Mouse (Mus musculus) left cerebral cortex, postnatal 25 days (tissue): ENCODE data around the gene Nfyc. TPM values are rescaled to one million over a fixed set of nuclear protein-coding genes. Genes with fewer than 3 reads are reported as not detected.

Source experiments
- DNase-seq, 2 experiments: peaks; one replicate each; pipeline ENCODE4 v3.0.0; 2022; ENCODE audit warnings: low spot score in 2 of 2, mixed read lengths in 1 of 2
- intact Hi-C: fragments of 180-260 bp; cut with DNase I; formaldehyde crosslinking; loops from one replicate; pipeline ENCODE4 v1.15.1; 2025
- total RNA-seq, 2 experiments: library from RNA; stranded (reverse); gene quantifications; 2 replicates each; pipeline ENCODE4 v1.2.3; 2021

Gene Nfyc
- total RNA-seq, 2 experiments from 2014 or later, result 44.0 to 47.9 TPM

DNA sequence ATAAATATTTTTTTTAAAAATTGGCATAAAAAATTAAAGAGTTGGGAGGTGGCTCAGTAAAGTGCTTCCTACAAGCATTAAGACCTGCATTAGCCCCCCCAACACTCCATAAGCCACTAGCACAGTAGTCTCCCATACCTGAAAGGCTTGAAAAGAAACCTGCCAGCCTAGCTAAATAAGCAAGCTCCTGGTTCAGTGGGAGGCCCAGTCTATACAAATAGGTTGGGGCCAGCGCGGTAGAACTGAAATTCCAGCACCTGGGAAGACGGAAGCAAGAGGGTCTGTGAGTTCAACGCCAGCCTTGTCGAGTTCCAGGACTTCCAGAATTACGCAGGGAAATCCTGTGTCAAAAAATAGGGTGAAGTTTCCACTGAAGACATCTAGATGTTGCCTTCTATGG, 5.0 kb downstream of the Nfyc start:
- intact Hi-C loops, result no loop called here
- no peak for DNase-seq

DNA sequence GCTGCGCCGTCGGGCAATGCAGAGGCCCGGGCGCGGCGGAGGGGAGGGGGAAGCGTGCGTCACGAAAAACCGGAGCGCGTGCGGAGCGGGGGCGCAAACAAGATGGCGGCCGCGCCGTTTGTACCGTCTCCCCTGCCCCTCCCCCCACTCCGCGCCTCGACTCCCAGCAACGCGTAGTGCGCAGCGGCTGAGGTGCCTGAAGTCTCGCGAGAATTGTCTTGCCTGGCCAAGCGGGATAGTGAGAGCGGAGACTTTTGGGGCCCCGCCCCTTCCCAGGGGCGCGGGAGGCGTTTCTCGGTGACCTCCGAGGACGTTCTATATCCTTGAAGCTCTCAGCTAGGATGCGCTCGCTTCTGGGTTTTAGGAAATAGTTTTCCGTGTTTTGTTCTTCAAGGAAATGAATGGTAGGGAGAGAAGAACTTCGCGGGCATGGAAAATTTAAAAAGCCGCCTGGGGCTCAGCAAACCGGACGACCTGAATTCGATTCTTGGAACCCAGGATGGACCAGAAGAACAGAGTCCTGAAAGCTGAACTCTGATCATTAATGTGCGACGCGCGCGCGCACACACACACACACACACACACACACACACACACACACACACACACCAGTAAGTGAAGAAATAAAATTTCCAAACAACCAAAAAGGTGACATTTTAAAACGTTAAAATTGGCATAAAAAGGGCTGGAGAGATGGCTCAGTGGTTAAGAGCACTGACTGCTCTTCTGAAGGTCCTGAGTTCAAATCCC, 5.6 kb downstream of the Nfyc start:
- intact Hi-C loops, result no loop called here
- DNase-seq, result peak; percentile 96 to 98

- intact Hi-C loops, result no loop called here
- peak; percentile 95 to 96 for DNase-seq
Measured at GRCm38 (mm10) chr4:120825100-120825553, 6.2 kb downstream of the Nfyc start.

DNA sequence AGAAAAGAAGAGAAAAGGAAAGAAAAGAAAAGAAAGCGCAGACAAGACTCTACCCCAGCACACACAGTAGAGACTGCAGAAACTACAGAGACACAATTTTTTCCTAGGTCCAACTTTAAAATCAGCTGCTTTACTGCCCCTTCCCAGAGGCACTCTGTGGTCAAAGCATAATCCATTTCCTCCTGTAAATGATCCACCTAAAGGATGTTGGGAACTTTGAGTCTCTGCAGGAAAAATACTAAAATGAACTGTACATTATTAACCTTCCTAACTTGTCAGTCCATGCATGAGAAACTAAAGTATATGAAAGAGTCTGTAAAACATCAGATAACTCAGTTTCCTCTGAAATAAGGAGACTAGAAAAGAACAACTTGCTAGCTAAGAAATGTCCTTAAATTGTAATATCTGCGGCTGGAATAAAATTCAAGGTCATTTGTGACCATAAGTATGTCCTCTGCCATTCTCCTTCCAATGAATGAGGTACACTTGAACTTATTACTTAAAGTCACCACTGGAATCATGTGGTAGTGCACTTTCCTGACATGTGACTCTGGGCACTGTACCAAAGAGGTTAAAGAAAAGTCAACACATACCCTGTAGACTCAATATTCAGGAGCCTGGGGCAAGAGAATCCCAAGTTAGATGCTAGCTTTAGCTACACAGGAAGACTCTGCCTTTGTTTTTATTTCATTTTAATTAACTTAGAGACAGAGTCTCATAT, 9.0 kb downstream of the Nfyc start:
- DNase-seq, result no peak
- intact Hi-C loops, result no loop called here

GRCm38 (mm10) chr4:120819871-120820270, 11.5 kb downstream of the Nfyc start:
- no peak for DNase-seq
- intact Hi-C loops, result no loop called here

- no peak for DNase-seq
- intact Hi-C loops, result no loop called here
Measured at GRCm38 (mm10) chr4:120819296-120819695, 12.1 kb downstream of the Nfyc start.

- no peak for DNase-seq
- intact Hi-C loops, result no loop called here
Measured at GRCm38 (mm10) chr4:120817951-120818350, 13.4 kb downstream of the Nfyc start.

- no peak for DNase-seq
- intact Hi-C loops, result no loop called here
Measured at GRCm38 (mm10) chr4:120817002-120817774, 14.2 kb downstream of the Nfyc start.

DNA sequence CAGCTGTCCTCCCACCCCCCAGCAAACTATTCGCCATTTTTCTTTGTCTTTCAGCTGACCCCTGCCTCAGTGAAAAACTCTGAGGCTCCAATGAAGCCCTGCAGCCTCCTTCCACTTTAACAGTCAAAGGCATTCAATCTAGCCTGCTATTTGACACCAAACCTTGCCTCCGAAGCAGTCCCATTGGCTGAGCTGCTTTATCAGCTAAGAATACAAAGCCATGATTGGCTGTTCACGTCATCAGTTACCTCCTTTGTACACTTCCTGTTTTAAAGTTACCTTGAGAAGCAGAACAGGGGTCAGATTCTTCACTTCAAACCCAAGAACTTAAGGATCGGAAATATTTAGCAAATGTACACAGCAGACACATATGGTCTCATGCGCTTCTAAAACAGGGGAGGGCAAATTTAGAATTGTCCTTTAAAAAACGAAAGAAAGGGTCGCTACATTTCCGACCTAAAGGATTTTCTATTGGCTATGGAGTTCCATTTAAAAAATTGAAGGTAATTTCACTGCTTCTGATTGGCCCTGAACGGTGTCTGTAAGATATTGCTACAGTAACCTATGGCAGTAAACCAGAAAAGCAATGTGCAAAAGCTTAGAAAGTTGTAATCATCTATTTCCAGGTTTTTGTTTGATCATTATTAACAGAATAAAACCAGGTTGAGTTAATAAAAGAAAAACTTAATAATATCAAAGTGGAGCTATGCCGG, 15.6 kb downstream of the Nfyc start:
- intact Hi-C loops, result no loop called here
- peak; percentile 85 to 97 for DNase-seq

DNA sequence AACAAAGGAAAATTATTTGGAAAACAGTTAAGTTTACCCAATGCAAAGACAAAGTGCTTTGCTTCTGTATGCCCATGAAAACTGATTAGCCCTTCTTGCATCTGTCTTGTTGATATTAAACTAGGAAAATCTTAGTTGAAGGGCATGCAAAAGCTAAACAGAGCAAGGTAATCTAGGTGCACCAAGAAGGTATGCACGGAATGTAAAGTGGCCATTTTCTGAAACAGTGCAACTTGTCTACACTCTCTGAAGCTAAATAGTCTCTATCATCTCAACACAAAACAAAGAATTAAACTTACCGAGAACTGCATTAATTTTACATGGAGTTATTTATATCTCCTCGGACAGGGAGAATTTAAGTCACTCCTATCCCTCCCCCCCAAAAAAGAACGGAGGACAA, 16.2 kb downstream of the Nfyc start:
- DNase-seq, result no peak
- intact Hi-C loops, result no loop called here

DNA sequence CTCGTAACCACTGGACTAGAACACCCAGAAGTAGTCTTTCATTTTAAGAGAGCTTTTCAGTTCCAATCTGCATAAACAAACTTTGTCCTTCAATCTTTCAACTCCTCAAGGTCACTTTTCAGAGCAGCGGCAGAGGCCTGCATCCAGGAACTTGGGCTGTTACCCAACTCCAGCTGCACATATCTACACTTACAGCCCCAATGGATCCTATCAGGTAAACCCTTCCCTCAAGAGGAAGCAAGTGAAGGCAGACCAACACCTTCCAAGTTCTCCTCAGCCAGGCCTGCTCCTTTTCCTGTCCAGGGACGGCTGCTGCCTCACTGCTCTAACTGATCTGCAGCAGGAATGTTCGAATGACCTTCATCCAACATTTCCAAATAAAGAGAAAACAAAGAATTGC, 17.2 kb downstream of the Nfyc start:
- DNase-seq, result no peak
- intact Hi-C loops, result no loop called here

DNA sequence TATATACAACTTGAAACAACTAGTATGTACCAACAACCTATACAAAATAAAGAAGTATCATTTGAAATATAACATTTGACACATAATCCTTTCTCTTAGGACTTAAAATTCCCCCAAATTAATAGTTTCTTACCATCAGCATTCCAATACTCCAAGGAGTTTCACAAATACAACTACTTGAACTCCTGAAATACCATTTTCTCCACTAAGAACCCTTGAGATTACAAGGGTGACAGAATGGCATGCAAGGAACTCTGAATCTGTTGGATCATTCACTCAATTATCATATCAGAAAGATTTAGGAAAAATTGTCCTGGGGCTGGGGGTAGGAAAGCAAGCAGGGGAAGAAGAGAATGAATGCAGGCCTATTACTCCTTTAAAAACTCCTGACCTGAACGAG, 17.6 kb downstream of the Nfyc start:
- intact Hi-C loops, result no loop called here
- no peak for DNase-seq

- no peak for DNase-seq
- intact Hi-C loops, result no loop called here
Measured at GRCm38 (mm10) chr4:120805816-120806215, 25.6 kb downstream of the Nfyc start.

DNA sequence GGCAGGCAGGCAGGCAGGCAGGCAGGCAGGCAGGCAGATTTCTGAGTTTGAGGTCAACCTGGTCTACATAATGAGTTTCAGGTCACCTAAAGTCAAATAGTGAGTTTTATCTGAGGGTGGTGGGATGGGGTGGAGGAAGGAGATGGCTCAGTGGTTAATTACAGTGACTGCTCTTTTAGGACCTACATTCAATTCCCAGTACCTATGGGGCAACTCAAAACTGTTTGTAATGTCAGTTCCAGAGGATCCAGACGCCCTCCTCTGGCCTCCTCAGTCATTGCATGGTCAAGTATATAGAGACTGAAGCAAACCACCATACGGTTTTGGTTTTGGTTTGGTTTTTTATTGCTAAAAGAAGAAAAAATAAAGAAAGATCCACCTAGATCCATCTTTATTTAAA, 29.9 kb downstream of the Nfyc start:
- intact Hi-C loops, result no loop called here
- DNase-seq, result no peak

- intact Hi-C loops, result no loop called here
- no peak for DNase-seq
Measured at GRCm38 (mm10) chr4:120800691-120801090, 30.7 kb downstream of the Nfyc start.

- intact Hi-C loops, result no loop called here
- no peak for DNase-seq
Measured at GRCm38 (mm10) chr4:120799680-120800166, 31.6 kb downstream of the Nfyc start.

DNA sequence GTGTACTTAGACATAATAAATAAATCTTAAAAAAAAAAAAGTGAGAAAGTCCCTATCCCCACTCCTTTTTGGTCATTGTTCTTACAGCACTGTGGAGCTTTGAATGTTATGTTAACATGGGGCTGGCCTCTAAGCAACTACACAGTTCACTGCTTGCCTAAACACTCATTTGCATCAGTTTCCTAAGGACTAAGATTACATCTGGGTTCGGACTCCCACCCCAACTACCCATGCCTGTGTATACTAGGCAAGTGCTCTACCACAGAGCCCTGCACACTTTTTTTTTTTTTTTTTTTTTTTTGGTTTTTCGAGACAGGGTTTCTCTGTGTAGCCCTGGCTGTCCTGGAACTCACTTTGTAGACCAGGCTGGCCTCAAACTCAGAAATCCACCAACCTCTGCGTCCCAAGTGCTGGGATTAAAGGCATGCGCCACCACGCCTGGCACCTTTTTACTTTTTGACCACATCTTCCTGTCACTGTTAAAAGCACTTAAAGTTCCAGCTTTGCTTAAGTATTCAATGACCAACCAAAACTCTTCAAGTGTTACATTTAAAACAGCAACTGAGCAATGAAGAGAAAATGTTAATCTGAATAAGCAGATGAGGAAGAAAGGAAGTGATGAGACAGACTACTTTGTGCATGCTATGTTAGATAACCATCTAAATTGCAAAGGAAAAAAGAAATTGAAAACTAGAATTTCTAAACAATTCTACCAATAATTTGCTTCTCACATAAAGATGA, 33.2 kb downstream of the Nfyc start:
- intact Hi-C loops, result no loop called here

DNA sequence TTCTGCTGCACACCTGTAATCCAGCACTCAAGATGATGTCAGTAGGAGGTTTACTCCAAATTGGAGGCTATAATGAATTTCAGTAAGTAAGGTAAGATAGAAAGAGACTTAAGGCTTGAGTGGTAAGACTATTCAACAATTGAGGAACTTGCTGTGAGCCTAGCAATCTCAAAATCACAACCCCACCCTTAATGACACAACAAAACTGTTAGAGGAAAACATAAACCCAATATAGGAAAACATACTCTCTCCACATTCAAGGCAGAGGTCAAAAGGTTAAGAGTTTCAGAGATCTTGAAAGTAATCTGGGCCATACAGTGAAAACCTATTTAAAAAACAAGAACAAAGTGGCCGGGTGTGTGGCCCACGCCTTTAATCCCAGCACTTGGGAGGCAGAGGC, 34.7 kb downstream of the Nfyc start:
- intact Hi-C loops, result no loop called here
- no peak for DNase-seq

More for the DNA sequence above, 33.2 kb downstream of the Nfyc start:
- no peak for DNase-seq

DNA sequence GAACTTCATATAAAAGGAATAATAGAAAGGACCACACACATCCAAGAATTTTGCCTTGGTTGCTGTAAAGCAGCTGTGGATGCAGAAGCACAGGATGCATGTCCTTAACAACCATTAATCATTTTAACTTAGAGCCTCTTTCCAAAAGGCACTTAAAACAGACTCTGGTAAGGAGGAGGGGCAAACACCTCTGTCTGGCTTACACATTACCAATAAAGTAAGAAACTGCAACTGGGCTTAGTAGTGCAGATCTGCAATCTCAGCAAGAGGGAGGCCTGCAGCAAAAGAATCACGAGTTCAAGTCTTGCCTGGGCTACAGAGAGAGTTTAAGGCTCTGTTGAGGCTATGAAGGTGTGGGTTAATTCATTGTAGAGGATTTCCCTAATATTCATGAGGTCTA, 35.7 kb downstream of the Nfyc start:
- DNase-seq, result no peak
- intact Hi-C loops, result no loop called here
